Mouse (Mus musculus) stomach, postnatal 0 days (tissue): ENCODE results near the gene Cry2. TPM values are rescaled to one million over a fixed set of nuclear protein-coding genes. Genes with fewer than 3 reads are reported as not detected.
A peak's percentile ranks its signal among the peaks of the same experiment; 100 is the strongest.

Experiments
- ATAC-seq: fragments of 200-750 bp; cut with Nextera tagmentation; 2 replicates; pipeline ENCODE4 v1.8.0; 2017; ENCODE audit not compliant: low FRiP score, low TSS enrichment
- DNase-seq: peaks from one replicate; pipeline ENCODE4 v3.0.0-alpha.2; 2016; ENCODE audit warnings: low spot score
- H3K27ac ChIP-seq: fragments of 300-500 bp; sonication (generic); replicated peaks from 2 replicates; pipeline ENCODE4 v1.5.1; 2014; ENCODE audit warnings: mild to moderate bottlenecking, control low read depth
- H3K27me3 ChIP-seq: fragments of 300-500 bp; sonication (generic); 2 replicates; pipeline ENCODE4 v1.6.1; 2014; ENCODE audit warnings: low read length; ENCODE audit not compliant: control insufficient read depth, insufficient read depth
- H3K36me3 ChIP-seq: fragments of 300-500 bp; sonication (generic); 2 replicates; pipeline ENCODE4 v1.6.1; 2014; ENCODE audit warnings: low read length, mixed read lengths; ENCODE audit not compliant: control insufficient read depth, insufficient read depth
- H3K4me1 ChIP-seq: fragments of 300-500 bp; sonication (generic); replicated peaks from 2 replicates; pipeline ENCODE4 v1.6.1; 2014; ENCODE audit warnings: antibody characterized with exemption; ENCODE audit not compliant: control insufficient read depth, insufficient read depth
- H3K4me2 ChIP-seq: fragments of 300-500 bp; sonication (generic); replicated peaks from 2 replicates; pipeline ENCODE4 v1.6.1; 2014; ENCODE audit warnings: low read depth, mild to moderate bottlenecking, control low read depth, moderate library complexity
- H3K4me3 ChIP-seq: fragments of 300-500 bp; sonication (generic); 2 replicates; pipeline ENCODE4 v1.5.1; 2014; ENCODE audit warnings: low read depth, low read length, control low read depth
- H3K9ac ChIP-seq: fragments of 300-500 bp; sonication (generic); 2 replicates; pipeline ENCODE4 v1.6.1; 2014; ENCODE audit warnings: mild to moderate bottlenecking, low read length, control low read depth, mixed read lengths
- H3K9me3 ChIP-seq: fragments of 300-500 bp; sonication (generic); 2 replicates; pipeline ENCODE4 v1.6.1; 2016; ENCODE audit warnings: low read length; ENCODE audit not compliant: control insufficient read depth
- CTCF ChIP-seq: IDR thresholded peaks from 2 replicates; pipeline ENCODE4 v1.5.1; 2016; ENCODE audit warnings: antibody characterized with exemption, low read depth, mild to moderate bottlenecking, moderate library complexity
- EP300 ChIP-seq: optimal IDR thresholded peaks from 2 replicates; pipeline ENCODE3; 2016; ENCODE audit warnings: antibody characterized with exemption
- WGBS: fragments of 180-500 bp; shearing (Covaris S2); extraction: QIAGEN DNeasy Blood & Tissue Kit; methylation state at CpG from one replicate; pipeline ENCODE4 v1.1.7; 2014; 5-methylcytosine and 5-hydroxymethylcytosine counted together
- polyA plus RNA-seq: library from polyadenylated mRNA; unstranded; fragments of >200 nt; fragmentation: Nextera tagmentation; extraction: Ambion mirVana; gene quantifications from 2 replicates; pipeline ENCODE4 v1.2.1, GENCODE M21; 2015

Gene Cry2
- polyA plus RNA-seq, 1 experiment from 2014 or later = 14.8 TPM

DNA sequence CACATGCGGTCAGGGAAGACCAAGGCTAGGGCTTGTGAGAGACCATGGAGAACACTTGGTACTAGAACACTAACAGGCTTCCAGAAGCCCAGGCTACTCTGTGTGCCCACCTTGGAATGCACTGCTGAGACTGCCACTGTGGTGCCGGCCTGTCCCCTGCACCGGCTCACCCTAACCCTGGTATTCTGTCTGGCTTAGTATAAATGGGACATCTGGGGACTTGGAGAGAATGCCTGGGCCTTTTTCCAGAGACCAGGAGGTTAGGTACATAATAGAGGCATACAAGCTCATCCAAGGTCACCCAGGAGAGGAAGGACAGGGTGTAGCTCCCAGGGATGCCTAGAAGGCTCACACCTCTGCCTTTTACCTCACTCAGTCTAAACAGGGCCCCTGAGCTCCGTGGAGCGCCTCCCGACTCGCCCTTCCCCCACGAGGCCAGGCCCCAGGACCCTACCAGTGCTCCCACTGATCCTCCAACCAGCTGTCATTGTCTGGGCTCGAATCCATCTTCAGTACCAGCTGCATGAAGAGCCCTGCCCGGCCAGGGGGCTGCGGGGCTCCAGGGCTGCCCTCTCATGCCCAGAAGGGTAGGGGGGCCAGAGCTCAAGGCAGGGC lies 42.0 kb downstream of the Cry2 start:
- Histone ChIP-seq H3K9ac (peak overlapping the region; percentile 63), H3K36me3 (no peaks in the 10 kb centered on the region), H3K4me2 (peak overlapping the region; percentile 53), H3K9me3 (no peaks in the 10 kb centered on the region), H3K4me3 (peak overlapping the region; percentile 32), H3K4me1 (0 out of 2 replicates have a peak, but pooled peaks cover 3% of the 10 kb centered on the region), H3K27ac (peak overlapping the region; percentile 40; the same call in 1 of the 2 replicates), H3K27me3 (no peaks in the 10 kb centered on the region)
- TF ChIP-seq CTCF (no peak), EP300 (no peak)
- DNase-seq (no peak), ATAC-seq (no peak)
- whole genome bisulfite sequencing = 28% methylated on average over 11 of the region's 11 CpGs

DNA sequence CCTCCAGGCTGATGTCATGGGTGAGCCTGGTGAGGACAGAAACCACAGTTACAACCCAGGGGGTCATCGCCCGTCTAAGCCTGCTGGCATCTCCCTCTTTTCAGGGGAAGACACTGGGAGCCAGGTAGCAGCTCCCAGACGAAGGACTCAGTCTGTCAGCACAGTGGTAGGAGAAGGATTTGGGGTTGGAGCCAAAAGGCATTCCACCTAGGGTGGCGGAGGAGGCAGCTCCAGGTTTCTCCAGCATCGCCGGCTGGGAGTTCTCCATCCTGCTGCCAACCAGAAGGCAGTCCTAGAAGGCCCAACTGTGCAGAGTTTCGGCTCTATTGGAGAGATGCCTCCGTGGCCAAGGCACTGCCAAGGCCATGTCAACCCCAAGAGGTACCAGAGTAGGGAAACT lies 42.7 kb downstream of the Cry2 start:
- H3K27ac ChIP-seq = no peak overlapping the region
- WGBS = 88% methylated on average over 8 of the region's 8 CpGs
- no peaks in the 10 kb centered on the region for H3K9me3 ChIP-seq
- no peaks in the 10 kb centered on the region for H3K36me3 ChIP-seq
- H3K4me2 ChIP-seq = peak overlapping the region; percentile 53; the same call in 1 of the 2 replicates
- TF ChIP-seq EP300 (no peak), CTCF (no peak)
- ATAC-seq (no peak), DNase-seq (no peak)
- H3K27me3 ChIP-seq = no peaks in the 10 kb centered on the region
- 0 out of 2 replicates have a peak, but pooled peaks cover 3% of the 10 kb centered on the region for H3K4me1 ChIP-seq
- H3K9ac ChIP-seq = no peak overlapping the region
- H3K4me3 ChIP-seq = no peak overlapping the region

DNA sequence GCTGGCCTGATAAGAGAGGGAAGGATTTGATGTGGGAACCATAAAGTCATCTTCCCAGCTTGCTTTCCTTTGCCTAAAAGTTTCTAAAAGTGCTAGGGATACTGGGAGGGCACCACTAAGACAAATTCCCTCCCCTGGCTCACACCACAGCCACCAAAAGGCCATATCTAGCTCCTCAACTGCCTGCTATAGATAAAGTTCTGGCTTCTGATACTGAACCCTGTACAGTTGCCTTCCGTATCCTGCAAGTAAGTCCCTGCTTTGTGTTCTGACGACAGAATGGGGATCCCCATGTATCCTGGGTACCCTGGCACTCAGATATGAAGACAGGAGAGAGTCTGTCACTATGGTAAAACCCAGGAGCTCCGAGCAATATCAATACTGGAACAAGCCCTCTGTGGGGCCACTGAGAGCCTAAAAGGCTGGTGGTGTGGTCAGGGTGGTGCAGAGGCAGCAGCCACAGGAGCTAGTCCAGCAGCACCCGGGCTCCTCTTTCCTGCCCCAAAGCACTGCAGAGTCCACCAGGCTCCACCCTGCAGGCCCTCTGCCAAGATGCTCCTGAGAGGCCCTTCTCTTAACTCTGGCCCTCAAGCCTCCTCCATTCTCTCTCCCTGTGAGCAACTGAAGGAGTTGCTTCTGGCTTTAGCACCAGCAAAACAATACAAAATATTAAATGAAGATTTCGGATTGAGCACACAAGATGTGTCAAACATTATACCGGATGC lies 43.5 kb downstream of the Cry2 start:
- H3K4me2 ChIP-seq = no peak overlapping the region
- ATAC-seq (no peak), DNase-seq (no peak)
- H3K36me3 ChIP-seq = peaks cover 2% of the 10 kb centered on the region; the same call in 1 of the 2 replicates
- H3K9ac ChIP-seq = no peak overlapping the region
- TF ChIP-seq CTCF = no peak
- TF ChIP-seq EP300 = no peak
- 0 out of 2 replicates have a peak, but pooled peaks cover 3% of the 10 kb centered on the region for H3K4me1 ChIP-seq
- no peak overlapping the region for H3K27ac ChIP-seq
- 66% methylated on average over 6 of the region's 6 CpGs for WGBS
- H3K27me3 ChIP-seq = no peaks in the 10 kb centered on the region
- H3K9me3 ChIP-seq = no peaks in the 10 kb centered on the region
- H3K4me3 ChIP-seq = no peak overlapping the region

DNA sequence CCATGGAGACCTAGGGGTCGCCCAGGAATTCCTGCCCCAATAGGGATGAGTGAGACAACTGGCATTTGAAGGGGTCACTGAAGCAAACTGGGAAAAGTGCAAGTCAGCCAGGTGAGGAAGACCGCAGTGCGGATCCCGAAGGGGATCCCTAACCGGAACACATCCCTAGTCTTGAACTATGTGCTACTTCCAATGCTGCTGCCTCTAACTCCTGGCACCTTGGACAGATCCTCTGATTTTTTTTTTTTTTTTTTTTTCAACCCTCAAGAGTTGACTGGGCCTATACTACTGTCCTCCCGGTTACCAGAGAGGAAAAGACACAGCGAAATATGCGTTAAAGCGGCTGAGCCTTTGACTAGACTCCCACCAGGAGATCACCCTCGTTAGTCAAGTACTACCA lies 44.2 kb downstream of the Cry2 start:
- 8% methylated on average over 10 of the region's 10 CpGs for WGBS
- 0 out of 2 replicates have a peak, but pooled peaks have one; percentile 16 for ATAC-seq
- TF ChIP-seq EP300 = no peak
- no peak for TF ChIP-seq CTCF
- Histone ChIP-seq H3K27me3 (no peaks in the 10 kb centered on the region), H3K4me1 (0 out of 2 replicates have a peak, but pooled peaks cover 3% of the 10 kb centered on the region), H3K27ac (peak overlapping the region; percentile 73; the same call in 1 of the 2 replicates), H3K4me2 (peak overlapping the region; percentile 79), H3K4me3 (peak overlapping the region; percentile 60), H3K9me3 (no peaks in the 10 kb centered on the region), H3K36me3 (peaks cover 2% of the 10 kb centered on the region; the same call in 1 of the 2 replicates), H3K9ac (no peak overlapping the region; the same call in 1 of the 2 replicates)
- no peak for DNase-seq

DNA sequence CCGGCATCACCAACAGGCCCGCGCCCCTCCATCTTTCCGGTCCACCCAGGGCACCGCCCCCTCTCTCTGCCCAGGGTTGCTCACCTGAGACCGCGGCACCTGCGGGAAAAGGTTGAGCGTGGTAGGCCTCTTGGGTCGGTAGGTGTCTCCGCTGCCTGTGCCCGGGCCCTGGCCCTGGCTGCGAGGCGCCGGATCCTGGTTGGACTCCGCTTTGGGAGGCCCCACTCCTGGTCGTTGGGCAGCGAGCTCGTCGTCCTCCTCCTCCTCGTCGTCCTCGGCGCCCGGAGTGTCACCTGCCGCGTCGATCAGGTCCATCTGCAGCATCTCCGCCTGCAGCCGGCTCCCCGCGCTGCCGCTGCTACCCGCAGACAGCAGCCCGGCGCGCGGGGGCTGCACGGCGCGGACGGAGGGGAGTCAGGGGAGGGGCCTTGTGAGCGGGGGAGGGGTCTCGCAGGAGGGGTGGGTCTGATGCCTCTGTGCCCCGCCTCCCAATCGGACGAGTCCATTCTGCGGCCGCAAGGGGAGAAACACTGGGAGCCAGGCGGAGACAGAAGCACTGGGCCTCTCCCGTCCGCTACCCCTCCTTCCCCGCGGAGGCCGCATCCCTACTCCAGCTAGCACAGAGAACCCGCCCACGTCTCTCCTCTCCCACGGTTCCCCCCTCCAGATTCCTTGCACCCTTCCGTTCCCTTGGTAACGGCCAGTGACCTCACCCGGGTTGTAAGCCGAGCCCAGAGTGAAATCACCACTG lies 44.8 kb downstream of the Cry2 start:
- under 1% methylated on average over 39 of the region's 62 CpGs for WGBS

More for the DNA sequence above, 44.8 kb downstream of the Cry2 start:
- Histone ChIP-seq H3K4me3 (peak overlapping the region; percentile 60), H3K36me3 (peaks cover 2% of the 10 kb centered on the region; the same call in 1 of the 2 replicates), H3K9ac (peak overlapping the region; percentile 71), H3K27me3 (no peaks in the 10 kb centered on the region), H3K4me2 (peak overlapping the region; percentile 79), H3K4me1 (0 out of 2 replicates have a peak, but pooled peaks cover 3% of the 10 kb centered on the region), H3K27ac (peak overlapping the region; percentile 73), H3K9me3 (no peaks in the 10 kb centered on the region)
- ATAC-seq (peak; percentile 86), DNase-seq (peak; percentile 83)
- TF ChIP-seq CTCF = peak; percentile 28; the same call in 1 of the 2 replicates
- no peak for TF ChIP-seq EP300
